ENCODE assay signal across 8 mouse cellular contexts in genomic region chr14:55603633-55604576, GRCm38 (mm10). TPM values are rescaled to one million over a fixed set of nuclear protein-coding genes. Genes with fewer than 3 reads are reported as not detected.
DNase-seq lines count a peak whose midpoint lies in the region; ATAC-seq and TF ChIP-seq lines count a peak whose summit lies in the region.

No protein-coding gene starts in this region.

- peak; percentile 91 for ATAC-seq in forebrain, embryonic 15.5 days (replicated peaks)
- ATAC-seq in neutrophil, adult 5-6 weeks (ENCODE audit: extremely low read depth, insufficient number of reproducible peaks, low FRiP score, poor library complexity, severe bottlenecking), result peak; percentile 90

- no peaks in the 10 kb centered on the region for H3K9me3 ChIP-seq in ES-E14 (ENCODE audit: control insufficient read depth, insufficient read depth, low read depth, low read length)
- no peaks in the 10 kb centered on the region for H3K9me3 ChIP-seq in forebrain, embryonic 15.5 days

- DNase-seq in ES-E14 (ENCODE audit: low read depth, low spot score), result peak; percentile 96
- DNase-seq in cerebellum, adult 11-12 months, result peak; percentile 83
- DNase-seq in heart, postnatal 25 days (ENCODE audit: low spot score), result peak; percentile 87
- DNase-seq in layer of hippocampus, adult 18-20 months (ENCODE audit: low spot score in 2 of 2), result peak; percentile 80 to 90
- peak; percentile 92 for DNase-seq in lung, adult 2 months
- DNase-seq in thymus, adult 18-20 months, result peak; percentile 86 to 92

- peak overlapping the region; percentile 56 to 59 for H3K4me3 ChIP-seq in ES-E14 (ENCODE audit: insufficient read depth in 1 of 2, low read depth in 1 of 2, low read length in 2 of 2, poor library complexity in 1 of 2, severe bottlenecking in 1 of 2)
- peak overlapping the region; percentile 24 for H3K4me3 ChIP-seq in forebrain, embryonic 15.5 days
- H3K4me3 ChIP-seq in lung, adult 2 months (replicated peaks; ENCODE audit: extremely low read depth, low read depth, low read length), result peak overlapping the region; percentile 78

- peak overlapping the region; percentile 69; the same call in 1 of the 2 replicates for H3K9ac ChIP-seq in ES-E14 (ENCODE audit: insufficient read depth, low read depth, low read length, poor library complexity, severe bottlenecking)
- peak overlapping the region; percentile 34; the same call in 1 of the 2 replicates for H3K9ac ChIP-seq in forebrain, embryonic 15.5 days (replicated peaks)

- peaks cover 0 to 15% of the 10 kb centered on the region in 2 experiments; a peak in 2 of 4 replicates for H3K4me1 ChIP-seq in ES-E14 (ENCODE audit: control insufficient read depth in 2 of 2, insufficient read depth in 2 of 2, low read length in 2 of 2, poor library complexity in 1 of 2)
- peaks cover 8% of the 10 kb centered on the region; the same call in 1 of the 2 replicates for H3K4me1 ChIP-seq in forebrain, embryonic 15.5 days
- peaks cover 9% of the 10 kb centered on the region for H3K4me1 ChIP-seq in lung, adult 2 months (ENCODE audit: control insufficient read depth, insufficient read depth, low read length)

- in situ Hi-C loops in ES-E14 (cut with MboI; ENCODE audit: low sequenced_read_pairs in 2 of 2, unreplicated experiment in 2 of 2), result no loop called here

- TF ChIP-seq CTCF in lung, adult 2 months (IDR thresholded peaks at IDR 0.05; ENCODE audit: insufficient read depth, low read length), result peak; percentile 97

- 20% methylated on average over 19 of the region's 19 CpGs for WGBS in forebrain, embryonic 15.5 days
- 4% methylated on average over 19 of the region's 19 CpGs for WGBS in lung, adult 2 months

- peaks cover 50% of the 10 kb centered on the region for H3K36me3 ChIP-seq in ES-E14 (ENCODE audit: control insufficient read depth, insufficient read depth, low read length, poor library complexity, severe bottlenecking)
- peaks cover 66% of the 10 kb centered on the region for H3K36me3 ChIP-seq in forebrain, embryonic 15.5 days

- H3K27me3 ChIP-seq in forebrain, embryonic 15.5 days, result no peaks in the 10 kb centered on the region

- intact Hi-C loops in heart, postnatal 25 days (cut with DNase I), result loop anchor here (1.0 to 5.0 kb wide), 3 partner anchors 12 to 107 kb away; partner anchors contain the start of genes A730061H03Rik and Dcaf11

- H3K27ac ChIP-seq in ES-E14 (ENCODE audit: insufficient read depth, low read depth, low read length, poor library complexity, severe bottlenecking), result peak overlapping the region; percentile 96
- no peak overlapping the region for H3K27ac ChIP-seq in forebrain, embryonic 15.5 days (replicated peaks)

- H3K4me2 ChIP-seq in forebrain, embryonic 15.5 days (replicated peaks), result peak overlapping the region; percentile 34

- peak; percentile 55; the same call in 1 of the 2 replicates for TF ChIP-seq POLR2A in lung, adult 2 months (IDR thresholded peaks at IDR 0.05; ENCODE audit: borderline replicate concordance, extremely low read depth, low read depth, low read length)

TF ChIP-seq in ES-E14, 5 proteins besides CTCF, POLR2A, EP300 and RAD21:
- TF ChIP-seq MAFK (IDR thresholded peaks at IDR 0.05; ENCODE audit: insufficient read depth, low read depth, low read length) (no peak), ZNF384 (IDR thresholded peaks at IDR 0.05; ENCODE audit: low read depth, low read length) (no peak), ZC3H11A (IDR thresholded peaks at IDR 0.05; ENCODE audit: borderline replicate concordance, low read depth, low read length) (no peak), HCFC1 (IDR thresholded peaks at IDR 0.05; ENCODE audit: borderline replicate concordance, insufficient read depth, low read length) (peak; percentile 57; the same call in 1 of the 2 replicates)

RNA-seq across cellular contexts. Expression of gene Irf9, which starts 0.5 kb away (rescaled TPM):
- total RNA-seq in ES-E14 (2012; rRNA removed), result 5.8 and 17.5 TPM in 2 replicates
- polyA plus RNA-seq in forebrain, embryonic 15.5 days (2015; fragmentation: Nextera tagmentation; extraction: Ambion mirVana), result 7.2 and 8.1 TPM in 2 replicates
- total RNA-seq in heart, postnatal 25 days (2021), result 10 to 100 TPM; 10.1 to 11.8 TPM
- total RNA-seq in layer of hippocampus, adult 18-20 months (2021), result 10 to 100 TPM; 10.9 to 13.3 TPM
- polyA plus RNA-seq in lung, adult 2 months (2012; rRNA removed), result 77.3 and 82.6 TPM in 2 replicates
- 163 and 164 TPM in 2 replicates for total RNA-seq in neutrophil, adult 5-6 weeks (2017)

RNA-seq across cellular contexts. Expression of gene Rnf31, which starts 12.4 kb away (rescaled TPM):
- total RNA-seq in ES-E14 (2012; rRNA removed), result 13.1 and 33.7 TPM in 2 replicates
- 17.7 TPM in 2 replicates for polyA plus RNA-seq in forebrain, embryonic 15.5 days (2015; fragmentation: Nextera tagmentation; extraction: Ambion mirVana)
- total RNA-seq in heart, postnatal 25 days (2021), result 10 to 100 TPM; 25.7 to 31.3 TPM
- 10 to 100 TPM; 38.0 to 43.0 TPM for total RNA-seq in layer of hippocampus, adult 18-20 months (2021)
- 37.7 and 42.8 TPM in 2 replicates for polyA plus RNA-seq in lung, adult 2 months (2012; rRNA removed)
- 73.4 and 82.3 TPM in 2 replicates for total RNA-seq in neutrophil, adult 5-6 weeks (2017)

RNA-seq across cellular contexts. Expression of gene Psme2, which starts 13.0 kb away (rescaled TPM):
- total RNA-seq in ES-E14 (2012; rRNA removed), result 44.0 and 74.3 TPM in 2 replicates
- polyA plus RNA-seq in forebrain, embryonic 15.5 days (2015; fragmentation: Nextera tagmentation; extraction: Ambion mirVana), result 187 and 211 TPM in 2 replicates
- 100 to 1,000 TPM in 1 of 2 experiments, 10 to 100 TPM in 1; 93.4 to 101 TPM for total RNA-seq in heart, postnatal 25 days (2021)
- total RNA-seq in layer of hippocampus, adult 18-20 months (2021), result 10 to 100 TPM; 53.7 to 57.4 TPM
- 45.0 and 60.5 TPM in 2 replicates for polyA plus RNA-seq in lung, adult 2 months (2012; rRNA removed)
- total RNA-seq in neutrophil, adult 5-6 weeks (2017), result 164 and 175 TPM in 2 replicates

RNA-seq across cellular contexts. Expression of gene Rec8, which starts 13.9 kb away (rescaled TPM):
- total RNA-seq in ES-E14 (2012; rRNA removed), result 5.8 and 11.8 TPM in 2 replicates
- 11.3 and 11.5 TPM in 2 replicates for polyA plus RNA-seq in forebrain, embryonic 15.5 days (2015; fragmentation: Nextera tagmentation; extraction: Ambion mirVana)
- total RNA-seq in heart, postnatal 25 days (2021), result under 1 TPM; 0.23 to 0.36 TPM
- total RNA-seq in layer of hippocampus, adult 18-20 months (2021), result 1 to 10 TPM; 1.4 to 1.8 TPM
- polyA plus RNA-seq in lung, adult 2 months (2012; rRNA removed), result 6.0 and 9.7 TPM in 2 replicates
- not detected in 2 replicates for total RNA-seq in neutrophil, adult 5-6 weeks (2017)

RNA-seq across cellular contexts. Expression of gene Emc9, which starts 18.8 kb away (rescaled TPM):
- 4.9 and 9.2 TPM in 2 replicates for total RNA-seq in ES-E14 (2012; rRNA removed)
- 15.0 and 16.0 TPM in 2 replicates for polyA plus RNA-seq in forebrain, embryonic 15.5 days (2015; fragmentation: Nextera tagmentation; extraction: Ambion mirVana)
- total RNA-seq in heart, postnatal 25 days (2021), result 10 to 100 TPM; 56.0 to 58.1 TPM
- total RNA-seq in layer of hippocampus, adult 18-20 months (2021), result 10 to 100 TPM; 43.3 to 49.5 TPM
- polyA plus RNA-seq in lung, adult 2 months (2012; rRNA removed), result 20.7 and 20.8 TPM in 2 replicates
- total RNA-seq in neutrophil, adult 5-6 weeks (2017), result 5.0 TPM in 2 replicates

Comparison
In these comparisons a context has a peak if more than half of its experiments do, and no peak if none do; other contexts are left out.
1. H3K4me3 ChIP-seq: peak in every context shown above with its lines; median percentile 78 in lung, adult 2 months; 58 in ES-E14; 24 in forebrain, embryonic 15.5 days.